Mouse (Mus musculus): ENCODE results near the gene Me3. TPM values are rescaled to one million over a fixed set of nuclear protein-coding genes. Genes with fewer than 3 reads are reported as not detected.
"Not testable (repeated sequence)": the region's sequence is repeated elsewhere in the genome, so short reads cannot be mapped to it uniquely, and the experiment has no call there.

The Me3 gene
- total RNA-seq, 1 experiment from 2014 or later, result not detected

DNA sequence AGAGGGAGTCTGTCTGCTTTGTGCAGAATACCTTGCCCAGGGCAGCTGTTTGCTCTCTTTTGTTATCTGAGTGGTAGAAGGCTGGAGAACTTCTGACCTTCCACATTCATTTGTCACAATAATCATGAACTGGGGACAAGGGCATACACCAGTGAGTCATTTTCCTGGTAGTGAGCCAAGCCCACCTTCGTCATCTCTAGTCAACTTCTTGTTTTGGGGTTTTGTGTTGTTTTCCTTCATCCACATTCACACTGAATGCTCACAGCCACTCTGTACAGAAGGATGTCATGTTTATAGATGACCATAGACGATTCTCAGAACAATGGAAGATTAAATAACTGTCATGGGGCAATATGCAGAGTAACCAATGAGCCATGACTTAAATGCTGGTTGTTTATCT is 78.6 kb downstream of the Me3 start:
- no peak for ATAC-seq (replicated peaks in 1 of 2; ENCODE audit: insufficient read depth in 1 of 2, low FRiP score in 2 of 2, low TSS enrichment in 1 of 2, low read depth in 1 of 2, poor library complexity in 2 of 2, severe bottlenecking in 2 of 2)

DNA sequence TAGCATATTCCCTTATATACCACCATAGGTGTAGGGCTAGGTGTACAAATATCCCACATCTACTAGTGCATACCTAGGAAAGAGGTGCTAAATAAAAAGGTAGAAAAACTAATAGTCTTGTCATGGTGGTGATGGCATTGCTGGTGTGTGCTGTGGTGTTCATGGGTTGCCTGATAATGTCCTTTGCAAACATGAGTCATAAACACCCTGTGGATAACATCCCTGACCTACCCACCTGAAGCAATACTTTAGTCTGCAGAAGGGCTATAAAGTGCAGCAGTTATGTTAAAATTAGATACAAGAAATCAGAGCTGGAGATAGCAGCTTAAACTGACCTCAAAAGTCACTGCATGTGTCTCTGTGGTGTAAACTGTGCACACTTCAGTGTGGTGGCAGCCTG is 80.9 kb downstream of the Me3 start:
- no peak for ATAC-seq (replicated peaks in 1 of 2; ENCODE audit: insufficient read depth in 1 of 2, low FRiP score in 2 of 2, low TSS enrichment in 1 of 2, low read depth in 1 of 2, poor library complexity in 2 of 2, severe bottlenecking in 2 of 2)

DNA sequence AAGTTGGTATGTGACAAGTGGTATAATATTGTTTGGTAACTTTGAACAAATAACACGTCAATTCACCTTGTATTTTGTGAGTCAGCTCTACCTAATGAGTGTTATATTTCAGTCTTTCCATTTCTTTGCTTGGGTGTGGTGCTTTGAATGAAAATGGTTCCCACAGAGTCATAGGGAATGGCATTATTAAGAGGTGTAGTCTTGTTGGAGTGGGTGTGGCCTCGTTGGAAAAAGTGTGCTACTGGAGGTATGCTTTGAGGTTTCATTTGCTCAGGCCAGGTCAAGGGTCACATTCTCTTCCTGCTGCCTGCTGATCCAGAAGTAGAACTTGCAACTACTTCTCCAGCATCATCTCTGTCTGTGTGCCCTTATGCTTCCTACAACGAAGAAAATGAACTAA is 84.0 kb downstream of the Me3 start:
- ATAC-seq (replicated peaks in 1 of 2; ENCODE audit: insufficient read depth in 1 of 2, low FRiP score in 2 of 2, low TSS enrichment in 1 of 2, low read depth in 1 of 2, poor library complexity in 2 of 2, severe bottlenecking in 2 of 2), result no peak

DNA sequence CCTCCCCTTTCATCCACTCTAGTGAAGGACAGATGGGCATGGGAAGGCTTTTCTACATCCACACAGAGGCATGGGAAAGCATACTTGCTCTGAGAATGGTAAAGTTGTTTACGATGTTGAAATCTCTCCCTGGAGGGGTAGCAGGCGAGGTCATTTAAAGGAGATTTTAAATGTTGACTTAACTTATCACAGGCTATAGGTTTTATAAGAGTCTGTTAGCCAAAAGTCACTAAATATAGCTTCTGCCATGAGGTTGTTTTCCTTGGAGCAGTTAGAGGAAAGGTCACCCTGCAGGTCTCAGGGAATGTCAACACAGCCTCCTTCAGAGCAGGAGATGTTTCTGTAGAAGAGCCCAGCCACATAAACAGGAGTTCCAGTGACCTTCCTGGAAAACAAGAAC is 85.3 kb downstream of the Me3 start:
- ATAC-seq (replicated peaks in 1 of 2; ENCODE audit: insufficient read depth in 1 of 2, low FRiP score in 2 of 2, low TSS enrichment in 1 of 2, low read depth in 1 of 2, poor library complexity in 2 of 2, severe bottlenecking in 2 of 2), result no peak

DNA sequence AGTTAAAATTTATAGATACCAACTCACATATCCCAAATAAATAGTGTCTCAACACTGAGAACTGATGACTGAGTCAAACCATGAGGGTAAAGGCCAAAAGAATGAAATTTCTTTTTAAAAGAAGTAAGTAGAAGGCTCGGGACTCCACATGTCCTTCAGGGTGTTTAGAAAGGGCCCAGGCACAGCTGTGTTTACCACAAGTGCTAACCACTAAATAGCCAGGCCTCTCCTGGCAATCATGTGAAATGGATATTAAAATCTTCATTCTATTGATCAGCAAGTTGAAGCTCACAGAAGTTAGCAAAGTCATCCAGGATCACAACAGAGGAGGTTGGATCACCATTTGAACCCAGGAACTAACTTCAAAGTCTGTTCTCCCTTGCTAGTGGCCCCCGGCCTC is 86.1 kb downstream of the Me3 start:
- ATAC-seq (replicated peaks in 1 of 2; ENCODE audit: insufficient read depth in 1 of 2, low FRiP score in 2 of 2, low TSS enrichment in 1 of 2, low read depth in 1 of 2, poor library complexity in 2 of 2, severe bottlenecking in 2 of 2), result no peak

DNA sequence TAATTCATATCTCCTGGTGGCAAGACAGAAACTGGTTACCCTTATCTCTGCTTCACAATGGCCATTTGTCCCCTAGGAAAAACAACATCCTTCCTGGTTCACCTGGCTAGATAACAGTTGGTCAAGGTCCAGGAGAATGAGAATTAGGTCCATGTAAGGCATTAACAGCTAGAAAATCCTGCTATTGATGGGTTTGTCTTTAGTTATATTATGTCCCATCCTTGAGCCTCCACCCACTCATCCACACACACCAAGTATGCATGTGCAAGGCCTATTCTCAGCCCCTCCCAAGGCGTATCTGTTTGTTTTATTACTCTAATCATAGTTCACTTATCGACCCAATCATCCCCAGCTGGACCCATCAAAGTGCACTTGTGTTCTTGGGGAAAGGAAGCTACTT is 88.1 kb downstream of the Me3 start:
- ATAC-seq (replicated peaks in 1 of 2; ENCODE audit: insufficient read depth in 1 of 2, low FRiP score in 2 of 2, low TSS enrichment in 1 of 2, low read depth in 1 of 2, poor library complexity in 2 of 2, severe bottlenecking in 2 of 2), result no peak

DNA sequence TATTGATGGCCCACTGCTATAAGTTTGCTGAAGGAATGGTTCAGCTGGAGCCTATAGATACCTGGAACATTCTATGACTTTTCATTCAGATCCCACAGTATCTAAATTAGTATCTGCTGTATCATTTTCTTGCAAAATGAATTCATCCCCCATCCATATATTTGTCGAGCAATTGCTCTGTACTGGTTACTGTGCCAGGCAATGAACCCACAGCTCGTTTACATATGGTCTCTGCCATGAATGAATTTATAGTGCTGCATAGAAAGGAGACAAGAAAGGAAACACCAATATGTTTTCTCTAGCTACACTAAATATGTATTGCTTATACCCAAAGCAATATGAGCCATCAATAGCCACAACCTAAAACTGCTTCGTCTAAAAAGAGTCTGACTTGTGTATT is 94.5 kb downstream of the Me3 start:
- no peak for ATAC-seq (replicated peaks in 1 of 2; ENCODE audit: insufficient read depth in 1 of 2, low FRiP score in 2 of 2, low TSS enrichment in 1 of 2, low read depth in 1 of 2, poor library complexity in 2 of 2, severe bottlenecking in 2 of 2)

DNA sequence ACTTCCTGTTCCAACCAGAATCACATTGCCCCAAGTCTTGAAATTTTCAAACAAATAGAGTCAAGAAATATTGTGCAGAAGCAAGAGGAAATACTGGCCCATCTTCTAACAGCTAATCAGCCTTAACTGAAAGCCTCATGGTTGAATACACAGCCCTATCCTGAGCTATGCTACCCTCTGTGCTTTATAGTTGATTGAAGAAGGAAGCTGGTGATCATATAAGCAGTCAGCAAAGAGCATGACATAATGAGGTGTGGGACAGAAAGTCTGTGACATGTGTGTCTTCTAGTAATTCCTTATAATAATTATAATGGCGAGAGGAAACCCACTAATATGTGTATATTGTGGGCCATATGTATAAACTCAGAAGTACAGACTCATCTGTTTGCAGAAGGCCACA is 95.4 kb downstream of the Me3 start:
- ATAC-seq (replicated peaks in 1 of 2; ENCODE audit: insufficient read depth in 1 of 2, low FRiP score in 2 of 2, low TSS enrichment in 1 of 2, low read depth in 1 of 2, poor library complexity in 2 of 2, severe bottlenecking in 2 of 2), result no peak

DNA sequence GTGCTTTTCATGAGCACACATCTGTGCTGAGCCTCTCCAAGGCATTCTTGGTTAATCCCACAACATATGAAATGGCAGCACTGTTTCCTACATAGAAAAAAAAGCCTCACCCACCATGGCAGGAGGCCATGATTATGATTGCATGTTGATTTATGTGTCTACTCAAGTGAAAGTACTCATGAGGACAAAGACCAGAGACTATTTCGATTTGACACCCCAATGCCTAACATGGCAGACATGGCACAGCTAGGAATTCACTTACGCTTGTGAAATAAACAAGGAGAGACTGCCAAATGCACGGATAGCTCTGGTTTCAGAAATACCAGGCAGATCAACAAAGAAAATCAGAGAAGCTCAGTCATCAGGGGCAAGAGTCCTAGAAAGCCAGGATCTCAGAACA is 96.2 kb downstream of the Me3 start:
- ATAC-seq (replicated peaks in 1 of 2; ENCODE audit: insufficient read depth in 1 of 2, low FRiP score in 2 of 2, low TSS enrichment in 1 of 2, low read depth in 1 of 2, poor library complexity in 2 of 2, severe bottlenecking in 2 of 2), result no peak

DNA sequence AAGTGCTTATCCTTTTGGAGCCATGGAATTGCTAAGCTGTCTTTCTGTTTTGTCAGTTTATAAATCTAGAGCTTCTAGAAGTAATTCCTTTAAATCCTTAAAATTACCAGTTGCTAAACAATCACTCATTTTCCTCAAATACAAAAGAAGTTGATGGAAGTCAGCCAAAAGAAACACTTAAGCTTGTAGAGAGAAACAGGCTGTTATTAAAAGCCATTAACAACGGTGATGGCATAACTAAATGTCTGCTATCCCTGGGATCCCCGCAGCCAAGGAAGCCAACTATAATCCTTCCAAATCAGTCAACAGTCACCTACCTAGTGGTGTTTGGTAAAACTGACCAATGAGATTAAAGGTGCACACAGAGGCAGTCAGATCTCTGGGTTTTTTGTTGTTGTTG is 98.3 kb downstream of the Me3 start:
- ATAC-seq (replicated peaks in 1 of 2; ENCODE audit: insufficient read depth in 1 of 2, low FRiP score in 2 of 2, low TSS enrichment in 1 of 2, low read depth in 1 of 2, poor library complexity in 2 of 2, severe bottlenecking in 2 of 2), result no peak

DNA sequence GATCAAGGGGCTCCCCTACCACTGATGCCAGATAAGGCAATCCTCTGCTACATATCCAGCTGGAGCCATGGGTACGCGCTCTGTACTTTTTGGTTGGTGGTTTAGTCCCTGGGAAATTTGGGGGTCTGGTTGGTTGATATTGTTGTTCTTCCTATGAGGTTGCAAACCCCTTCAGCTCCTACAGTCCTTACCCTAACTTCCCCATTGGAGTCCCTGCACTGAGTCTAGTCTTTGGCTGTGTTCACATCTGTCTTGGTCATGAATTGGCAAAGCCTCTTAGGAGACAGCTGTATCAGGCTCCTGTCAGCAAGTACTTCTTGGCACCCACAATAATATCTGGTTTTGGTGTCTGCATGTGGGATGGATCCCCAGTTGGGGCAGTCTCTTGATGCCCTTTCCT is 98.9 kb downstream of the Me3 start:
- not testable (repeated sequence) for ATAC-seq (replicated peaks in 1 of 2; ENCODE audit: insufficient read depth in 1 of 2, low FRiP score in 2 of 2, low TSS enrichment in 1 of 2, low read depth in 1 of 2, poor library complexity in 2 of 2, severe bottlenecking in 2 of 2)

DNA sequence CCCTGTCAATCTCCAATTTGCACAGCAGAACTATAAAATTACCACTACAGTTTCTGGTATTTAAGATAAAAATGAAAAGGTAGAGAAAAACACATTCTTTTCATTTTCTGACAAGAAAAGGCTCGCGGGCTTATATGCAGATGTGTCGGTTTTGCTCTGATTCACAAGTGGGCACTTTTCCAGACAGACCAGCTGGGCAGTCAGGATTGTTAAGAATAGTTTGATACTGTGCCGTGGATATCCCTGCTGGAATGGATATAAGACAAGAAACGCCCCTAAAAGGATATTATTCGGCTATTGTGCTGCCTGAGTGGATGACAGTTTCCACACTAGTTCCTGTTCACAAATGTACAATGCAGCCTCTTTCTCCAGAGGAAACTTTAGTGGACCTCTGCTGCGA is 116.2 kb downstream of the Me3 start:
- ATAC-seq (replicated peaks in 1 of 2; ENCODE audit: insufficient read depth in 1 of 2, low FRiP score in 2 of 2, low TSS enrichment in 1 of 2, low read depth in 1 of 2, poor library complexity in 2 of 2, severe bottlenecking in 2 of 2), result no peak

DNA sequence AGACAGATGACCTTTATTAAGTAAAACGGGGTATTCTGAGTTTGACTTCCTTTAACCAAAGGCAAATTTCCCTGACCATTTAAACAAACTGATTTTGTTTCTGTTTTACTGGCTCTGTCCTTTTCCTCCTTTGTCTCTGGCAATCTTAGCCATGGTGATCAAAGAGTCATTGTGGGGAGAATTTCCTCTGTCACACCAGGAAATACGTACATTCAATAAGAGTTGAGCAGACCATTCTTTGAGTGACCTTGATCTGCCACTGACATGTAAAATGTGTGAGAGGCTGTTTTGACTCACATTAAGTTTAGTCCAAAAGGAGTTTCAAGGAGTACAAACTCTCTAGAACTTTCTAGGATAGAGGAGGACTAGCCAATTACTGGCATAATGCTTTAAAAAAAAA is 117.0 kb downstream of the Me3 start:
- ATAC-seq (replicated peaks in 1 of 2; ENCODE audit: insufficient read depth in 1 of 2, low FRiP score in 2 of 2, low TSS enrichment in 1 of 2, low read depth in 1 of 2, poor library complexity in 2 of 2, severe bottlenecking in 2 of 2), result no peak

DNA sequence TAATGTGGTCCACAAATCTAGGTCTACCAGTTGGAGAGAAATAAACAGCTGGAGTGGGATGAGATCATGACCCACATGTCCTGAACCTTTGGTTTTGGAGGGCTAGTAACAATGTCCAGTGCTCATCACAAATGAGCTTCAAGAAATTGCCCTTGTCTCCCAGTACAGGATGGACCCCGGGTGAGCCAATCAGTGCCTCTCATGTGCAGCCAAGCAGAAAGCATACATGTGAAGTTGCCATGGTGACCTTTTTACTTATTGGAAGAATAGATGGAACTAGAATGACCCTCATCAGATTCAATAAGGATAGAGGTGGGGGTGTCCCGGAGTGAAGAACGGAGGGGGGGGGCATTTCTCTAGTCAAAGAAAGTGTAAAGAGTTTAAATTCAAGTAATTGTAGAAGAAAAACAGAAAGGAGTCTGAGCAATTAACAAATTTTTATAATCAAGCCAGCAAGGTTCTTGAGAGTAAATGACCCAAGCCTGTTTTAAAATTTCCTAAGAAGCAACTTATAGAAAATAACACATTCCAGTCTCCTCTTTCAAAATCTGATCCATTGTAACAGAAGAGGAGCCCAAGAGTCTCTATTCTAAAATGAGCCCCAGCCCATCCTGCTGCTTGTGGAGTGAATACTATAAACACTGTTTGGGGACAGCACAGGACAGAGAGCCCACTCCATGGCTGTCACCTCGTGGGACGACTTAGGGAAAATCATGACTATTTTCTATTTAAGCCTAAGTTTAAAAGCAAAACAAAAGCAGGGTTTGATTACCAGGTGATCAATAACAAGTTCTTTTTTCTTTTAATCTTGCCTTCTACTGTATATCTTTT is 134.7 kb downstream of the Me3 start:
- ATAC-seq (replicated peaks in 1 of 2; ENCODE audit: insufficient read depth in 1 of 2, low FRiP score in 2 of 2, low TSS enrichment in 1 of 2, low read depth in 1 of 2, poor library complexity in 2 of 2, severe bottlenecking in 2 of 2), result no peak

DNA sequence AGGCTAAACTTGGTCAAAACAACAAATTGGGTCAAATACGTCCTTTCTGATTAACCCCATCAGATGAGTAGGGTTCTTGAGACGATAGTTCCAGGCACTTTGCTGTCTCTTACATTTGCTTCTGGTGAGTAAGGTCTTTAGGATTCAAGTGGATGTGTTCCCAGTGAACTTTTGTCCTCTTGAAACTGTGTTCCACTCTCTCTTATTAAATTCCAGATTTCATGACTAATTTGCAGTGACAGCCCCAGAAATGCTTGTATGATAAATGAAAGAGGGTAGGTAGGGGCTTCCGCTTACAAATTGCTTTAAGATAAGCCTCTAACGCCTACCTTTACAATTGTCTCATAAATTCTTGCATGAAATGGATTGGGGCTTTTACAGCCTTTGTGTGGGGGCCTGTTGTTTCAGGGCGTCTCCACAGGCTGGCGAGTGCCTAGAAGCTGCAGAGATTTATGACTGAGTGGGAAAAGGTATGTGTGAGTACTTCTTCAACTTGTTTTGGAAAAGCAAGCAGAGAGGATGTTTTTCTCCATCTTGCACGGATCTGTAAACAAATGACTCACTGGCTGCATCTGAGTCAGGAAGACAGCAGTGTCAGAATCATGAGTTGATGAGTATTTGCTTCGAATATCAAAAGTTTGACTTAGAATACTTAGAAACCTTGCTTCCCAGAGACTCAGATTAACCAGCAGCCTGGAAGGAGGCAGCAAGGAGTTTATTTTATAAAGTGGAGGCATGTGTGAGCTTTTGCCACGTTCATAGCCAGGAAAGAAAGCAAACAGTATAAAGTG is 137.1 kb downstream of the Me3 start:
- ATAC-seq (replicated peaks in 1 of 2; ENCODE audit: insufficient read depth in 1 of 2, low FRiP score in 2 of 2, low TSS enrichment in 1 of 2, low read depth in 1 of 2, poor library complexity in 2 of 2, severe bottlenecking in 2 of 2), result no peak

DNA sequence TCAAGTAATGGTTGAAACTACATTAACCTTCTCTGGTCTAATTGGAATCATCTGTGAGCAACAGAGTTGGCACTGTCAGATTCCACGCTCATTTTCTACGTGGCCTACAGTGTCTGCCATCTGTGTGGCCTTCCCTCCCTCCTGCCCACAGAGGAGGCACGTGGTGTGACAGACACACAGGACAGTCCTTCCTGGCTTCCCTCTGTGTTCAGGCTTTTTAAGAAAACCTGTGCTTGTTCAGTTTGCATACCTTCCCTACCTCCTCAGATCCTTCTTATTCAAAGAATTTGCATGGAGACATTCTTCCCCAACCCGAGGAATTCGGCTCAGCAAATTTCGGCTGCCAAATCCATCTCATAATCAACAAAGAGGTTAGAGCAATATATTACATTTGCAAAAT is 137.8 kb downstream of the Me3 start:
- ATAC-seq (replicated peaks in 1 of 2; ENCODE audit: insufficient read depth in 1 of 2, low FRiP score in 2 of 2, low TSS enrichment in 1 of 2, low read depth in 1 of 2, poor library complexity in 2 of 2, severe bottlenecking in 2 of 2), result no peak

DNA sequence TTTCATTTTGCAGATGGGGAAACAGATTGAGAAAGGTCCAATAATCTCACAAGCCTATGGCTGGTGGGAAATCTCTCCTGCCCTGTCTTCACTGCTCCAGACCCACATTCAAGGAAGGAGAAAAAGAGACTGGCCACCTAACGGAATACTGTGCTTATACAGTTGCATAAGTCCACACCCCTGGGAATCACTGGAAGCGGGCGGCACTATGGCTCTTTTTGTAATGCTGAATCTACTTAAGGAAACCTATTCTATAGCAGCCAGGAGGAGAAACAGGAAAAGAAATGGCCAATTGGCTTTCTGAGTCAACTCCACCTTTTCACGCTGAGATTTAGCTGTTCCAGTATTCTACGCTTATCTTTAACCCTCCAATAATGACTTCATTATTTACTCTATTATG is 140.7 kb downstream of the Me3 start:
- no peak for ATAC-seq (replicated peaks in 1 of 2; ENCODE audit: insufficient read depth in 1 of 2, low FRiP score in 2 of 2, low TSS enrichment in 1 of 2, low read depth in 1 of 2, poor library complexity in 2 of 2, severe bottlenecking in 2 of 2)

DNA sequence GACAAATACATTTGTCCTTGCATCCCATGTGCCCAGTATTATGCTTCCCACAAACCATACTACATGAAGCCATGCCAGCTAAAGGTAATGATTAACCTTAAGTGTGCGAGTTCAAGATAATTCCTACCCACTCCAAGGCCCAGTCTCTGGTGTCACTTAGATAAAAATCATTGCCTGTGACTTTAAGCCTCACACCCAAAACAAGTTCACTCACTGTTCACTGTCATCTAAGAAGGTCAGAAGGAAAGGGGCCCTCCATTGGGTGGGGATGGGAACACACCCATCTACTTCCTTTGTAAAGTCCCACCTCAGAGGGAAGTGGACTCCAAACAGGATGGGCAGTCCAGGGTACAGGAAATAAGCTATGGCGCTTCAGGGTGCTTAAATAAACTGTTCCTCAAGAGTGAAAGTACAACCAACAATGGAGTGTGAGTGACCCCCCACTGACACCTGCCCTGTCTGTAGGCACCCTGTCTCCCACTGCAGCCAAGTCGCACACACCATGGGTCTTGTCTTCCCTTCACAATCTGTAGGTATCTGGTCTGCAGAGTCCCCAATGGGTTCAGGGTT is 141.2 kb downstream of the Me3 start:
- ATAC-seq (replicated peaks in 1 of 2; ENCODE audit: insufficient read depth in 1 of 2, low FRiP score in 2 of 2, low TSS enrichment in 1 of 2, low read depth in 1 of 2, poor library complexity in 2 of 2, severe bottlenecking in 2 of 2), result no peak

Measured in hematopoietic stem cell, adult 5-6 weeks (primary cell).